Mouse (Mus musculus) kidney, embryonic 14.5 days (tissue): ENCODE results near the gene Slc22a12. TPM values are rescaled to one million over a fixed set of nuclear protein-coding genes. Genes with fewer than 3 reads are reported as not detected.

ENCODE experiments used
- ATAC-seq: fragments of 200-750 bp; cut with Nextera tagmentation; 2 replicates; pipeline ENCODE4 v1.8.0; 2017; ENCODE audit warnings: moderate number of reproducible peaks, mild to moderate bottlenecking, moderate TSS enrichment, moderate library complexity; ENCODE audit not compliant: low FRiP score, low TSS enrichment
- H3K27ac ChIP-seq: fragments of 300-500 bp; sonication (generic); 2 replicates; pipeline ENCODE4 v1.5.1; 2014; ENCODE audit warnings: low read depth, mild to moderate bottlenecking, low read length, moderate library complexity, mixed read lengths
- H3K27me3 ChIP-seq: fragments of 300-500 bp; sonication (generic); 2 replicates; pipeline ENCODE4 v1.6.1; 2014; ENCODE audit warnings: mild to moderate bottlenecking, low read length; ENCODE audit not compliant: control insufficient read depth, insufficient read depth
- H3K36me3 ChIP-seq: fragments of 300-500 bp; sonication (generic); 2 replicates; pipeline ENCODE4 v1.6.1; 2014; ENCODE audit warnings: low read length, mixed read lengths; ENCODE audit not compliant: control insufficient read depth, insufficient read depth
- H3K4me1 ChIP-seq: fragments of 300-500 bp; sonication (generic); 2 replicates; pipeline ENCODE4 v1.6.1; 2014; ENCODE audit warnings: low read length, mixed read lengths; ENCODE audit not compliant: control insufficient read depth, insufficient read depth
- H3K4me2 ChIP-seq: fragments of 300-500 bp; sonication (generic); replicated peaks from 2 replicates; pipeline ENCODE4 v1.6.1; 2014; ENCODE audit warnings: low read depth, mild to moderate bottlenecking, low read length
- H3K4me3 ChIP-seq: fragments of 300-500 bp; sonication (generic); 2 replicates; pipeline ENCODE4 v1.5.1; 2014; ENCODE audit warnings: mild to moderate bottlenecking, low read length
- H3K9ac ChIP-seq: fragments of 300-500 bp; sonication (generic); 2 replicates; pipeline ENCODE4 v1.6.1; 2014; ENCODE audit warnings: low read depth, mild to moderate bottlenecking, low read length, moderate library complexity
- H3K9me3 ChIP-seq: fragments of 300-500 bp; sonication (generic); 2 replicates; pipeline ENCODE4 v1.6.1; 2016; ENCODE audit warnings: low read length; ENCODE audit not compliant: control insufficient read depth
- WGBS: fragments of 180-500 bp; shearing (Covaris S2); extraction: QIAGEN DNeasy Blood & Tissue Kit; methylation state at CpG from one replicate; pipeline ENCODE4 v1.1.7; 2014; 5-methylcytosine and 5-hydroxymethylcytosine counted together
- polyA plus RNA-seq: library from polyadenylated mRNA; unstranded; fragments of >200 nt; fragmentation: Nextera tagmentation; extraction: Ambion mirVana; gene quantifications from 2 replicates; pipeline ENCODE4 v1.2.1, GENCODE M21; 2014

The Slc22a12 gene
- polyA plus RNA-seq, 1 experiment from 2014 or later, result 1.8 TPM

DNA sequence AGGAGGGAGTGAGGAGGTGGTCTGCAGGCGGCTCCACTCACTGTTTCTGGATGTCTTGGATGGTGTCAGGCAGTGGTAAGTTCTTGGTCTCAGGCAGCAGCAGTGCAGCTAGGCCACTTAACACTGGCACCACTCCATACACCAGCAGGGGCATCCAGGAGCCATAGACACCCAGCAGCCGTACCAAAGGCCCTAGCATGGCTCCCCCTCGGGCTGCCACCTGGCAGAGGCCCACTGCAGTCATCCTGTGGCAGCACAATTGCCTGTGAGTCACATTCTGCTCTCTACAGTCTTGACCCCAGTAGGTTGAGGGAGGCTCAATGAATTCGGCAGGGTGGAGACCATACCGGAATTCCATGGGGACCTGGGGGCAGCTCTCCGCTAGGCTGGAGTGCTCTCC lies 6.1 kb downstream of the Slc22a12 start:
- Histone ChIP-seq H3K9ac (no peak overlapping the region), H3K4me2 (no peak overlapping the region), H3K27me3 (peaks cover 4% of the 10 kb centered on the region), H3K36me3 (no peaks in the 10 kb centered on the region), H3K4me1 (peaks cover 12% of the 10 kb centered on the region; the same call in 1 of the 2 replicates), H3K9me3 (no peaks in the 10 kb centered on the region), H3K27ac (no peak overlapping the region), H3K4me3 (no peak overlapping the region)
- 78% methylated on average over 6 of the region's 6 CpGs for WGBS
- ATAC-seq, result no peak

DNA sequence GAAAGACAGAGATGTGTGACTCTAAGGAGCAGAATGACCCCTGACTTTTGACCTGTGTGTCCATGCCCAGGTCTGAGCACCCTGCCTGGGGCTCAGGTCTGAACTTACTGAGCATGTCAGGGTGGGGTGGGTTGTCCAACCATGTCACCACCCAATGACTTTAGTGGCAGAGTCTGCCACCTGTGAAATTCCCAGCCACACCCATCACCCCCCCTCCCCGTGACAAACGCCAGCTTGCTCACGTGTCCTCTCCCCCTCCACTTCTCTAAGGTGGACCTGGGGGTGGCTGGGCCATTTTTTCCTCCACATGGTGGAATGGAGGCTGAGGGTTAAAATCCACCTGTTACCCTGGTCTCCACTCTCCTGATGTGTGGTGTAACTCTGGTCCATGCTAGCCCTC lies 6.6 kb downstream of the Slc22a12 start:
- Histone ChIP-seq H3K4me2 (no peak overlapping the region), H3K9me3 (no peaks in the 10 kb centered on the region), H3K9ac (no peak overlapping the region), H3K36me3 (no peaks in the 10 kb centered on the region), H3K4me3 (no peak overlapping the region), H3K27me3 (peaks cover 8% of the 10 kb centered on the region), H3K4me1 (peaks cover 12% of the 10 kb centered on the region; the same call in 1 of the 2 replicates), H3K27ac (no peak overlapping the region)
- 62% methylated on average over 3 of the region's 3 CpGs for WGBS
- ATAC-seq, result no peak

DNA sequence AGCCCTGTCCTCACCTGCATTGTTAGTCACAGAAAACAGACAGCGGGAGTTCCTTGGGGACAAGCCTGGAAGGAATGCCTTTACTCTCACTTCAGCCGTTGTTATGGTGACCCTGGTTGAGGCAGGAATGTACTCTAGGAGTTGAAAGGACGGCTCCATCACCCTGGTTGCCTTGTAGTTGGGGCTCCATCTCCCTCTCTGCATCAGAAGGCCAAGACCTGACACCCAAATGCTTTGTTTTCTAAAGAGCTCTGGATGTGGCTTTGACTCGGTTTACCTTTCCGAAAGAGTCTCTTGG lies 8.8 kb downstream of the Slc22a12 start:
- no peak overlapping the region for H3K4me3 ChIP-seq
- peaks cover 11% of the 10 kb centered on the region for H3K27me3 ChIP-seq
- no peak overlapping the region for H3K27ac ChIP-seq
- no peaks in the 10 kb centered on the region for H3K36me3 ChIP-seq
- no peak for ATAC-seq
- H3K4me2 ChIP-seq, result no peak overlapping the region
- H3K9me3 ChIP-seq, result no peaks in the 10 kb centered on the region
- H3K4me1 ChIP-seq, result peaks cover 12% of the 10 kb centered on the region
- 73% methylated on average over 5 of the region's 5 CpGs for WGBS
- H3K9ac ChIP-seq, result no peak overlapping the region

DNA sequence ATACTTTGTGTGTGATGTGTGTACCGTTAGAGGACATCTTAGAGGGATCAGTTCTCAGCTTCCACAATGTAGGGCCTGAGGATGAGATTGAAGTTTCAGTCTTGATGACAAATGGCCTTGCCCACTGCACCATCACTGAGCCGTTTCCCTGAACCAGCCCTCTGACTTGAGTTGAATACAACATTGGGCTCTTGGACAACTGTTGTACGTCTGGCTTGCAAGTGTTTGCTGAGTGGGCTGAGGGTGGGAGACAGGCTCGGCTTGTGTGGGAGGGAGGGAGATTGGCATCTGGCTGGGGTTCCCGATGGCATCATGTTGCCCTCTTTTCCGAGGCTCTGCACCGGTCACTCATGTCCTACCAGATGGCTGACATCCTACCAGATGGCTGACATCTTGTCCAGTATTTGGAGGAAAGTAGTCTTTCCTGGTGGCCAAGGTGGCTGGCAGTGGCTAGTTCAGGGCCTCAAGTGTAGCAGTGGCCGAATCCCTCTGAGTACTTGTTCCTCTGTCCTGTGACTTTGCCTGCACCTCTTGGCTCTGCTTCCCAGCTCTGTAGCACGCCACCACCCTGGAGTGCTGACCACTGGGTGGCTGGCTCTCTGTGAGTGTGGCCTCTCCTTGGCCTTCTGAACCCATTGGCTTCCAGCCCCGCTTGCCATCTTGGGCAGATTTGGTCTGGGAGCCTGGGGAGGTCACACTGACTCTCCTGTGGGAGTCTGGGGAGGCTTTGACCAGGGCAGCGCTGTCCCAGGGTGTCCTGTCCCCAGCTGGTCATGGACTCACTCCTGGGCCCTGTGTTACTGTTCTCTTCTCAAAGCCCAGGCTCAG lies 9.3 kb downstream of the Slc22a12 start:
- H3K9ac ChIP-seq, result no peak overlapping the region
- H3K4me3 ChIP-seq, result no peak overlapping the region
- H3K36me3 ChIP-seq, result no peaks in the 10 kb centered on the region
- 55% methylated on average over 11 of the region's 11 CpGs for WGBS
- no peak overlapping the region for H3K27ac ChIP-seq
- no peak for ATAC-seq
- H3K4me1 ChIP-seq, result peaks cover 17% of the 10 kb centered on the region
- H3K9me3 ChIP-seq, result no peaks in the 10 kb centered on the region
- H3K27me3 ChIP-seq, result peaks cover 11% of the 10 kb centered on the region
- H3K4me2 ChIP-seq, result no peak overlapping the region

DNA sequence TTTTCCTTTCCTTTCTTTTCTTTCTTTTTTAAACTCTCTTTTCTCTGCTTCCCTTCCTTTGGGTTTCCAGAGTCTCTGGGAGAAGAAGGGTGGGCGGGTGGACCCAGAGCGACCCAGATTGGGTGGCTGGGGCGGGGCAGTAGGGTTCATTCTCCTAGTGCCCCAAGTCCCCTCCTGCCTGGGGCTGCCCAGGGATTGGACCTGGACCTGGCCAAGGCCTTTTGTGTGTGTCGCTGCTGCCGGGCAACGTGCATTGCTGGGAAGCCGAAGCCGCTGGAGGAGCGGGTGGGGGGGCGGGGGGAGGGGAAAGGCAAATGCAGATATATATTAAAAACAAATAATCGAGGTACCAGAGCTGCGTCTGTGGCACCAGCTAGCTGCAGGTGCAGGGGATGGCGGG lies 10.2 kb downstream of the Slc22a12 start:
- Histone ChIP-seq H3K27me3 (peaks cover 11% of the 10 kb centered on the region), H3K4me1 (peaks cover 25% of the 10 kb centered on the region)

DNA sequence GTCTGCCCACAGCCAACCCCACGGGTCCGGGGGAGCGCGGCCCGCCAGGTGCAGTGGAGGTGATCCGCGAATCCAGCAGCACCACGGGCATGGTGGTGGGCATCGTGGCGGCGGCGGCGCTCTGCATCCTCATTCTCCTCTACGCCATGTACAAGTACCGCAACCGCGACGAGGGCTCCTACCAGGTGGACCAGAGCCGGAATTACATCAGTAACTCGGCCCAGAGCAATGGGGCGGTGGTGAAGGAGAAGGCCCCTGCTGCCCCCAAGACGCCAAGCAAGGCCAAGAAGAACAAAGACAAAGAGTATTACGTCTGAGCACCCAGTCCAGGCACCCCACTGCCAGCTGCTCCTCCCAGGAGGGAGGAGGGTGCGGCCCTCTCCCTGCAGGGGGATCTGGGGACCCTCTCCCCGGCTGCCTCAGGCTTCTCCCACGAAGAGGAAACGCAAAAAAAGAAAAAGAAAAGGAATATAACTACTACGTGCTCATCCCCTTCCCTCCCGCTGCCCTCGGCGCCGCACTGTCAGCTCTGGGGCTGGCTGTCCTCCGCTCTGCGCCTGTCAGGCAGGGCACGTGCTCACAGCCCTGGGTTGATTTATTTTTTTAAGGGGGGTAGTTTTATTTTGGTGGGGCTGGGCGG lies 10.9 kb downstream of the Slc22a12 start:
- peaks cover 25% of the 10 kb centered on the region for H3K4me1 ChIP-seq
- H3K4me2 ChIP-seq, result peak overlapping the region; percentile 86
- under 1% methylated on average over 36 of the region's 36 CpGs for WGBS
- H3K27ac ChIP-seq, result peak overlapping the region; percentile 63; the same call in 1 of the 2 replicates
- H3K4me3 ChIP-seq, result peak overlapping the region; percentile 48
- H3K36me3 ChIP-seq, result no peaks in the 10 kb centered on the region
- H3K9me3 ChIP-seq, result no peaks in the 10 kb centered on the region
- peaks cover 11% of the 10 kb centered on the region for H3K27me3 ChIP-seq
- peak overlapping the region; percentile 67 for H3K9ac ChIP-seq
- ATAC-seq, result peak; percentile 34; the same call in 1 of the 2 replicates

More for the DNA sequence above, 10.2 kb downstream of the Slc22a12 start:
- Histone ChIP-seq H3K9me3 (no peaks in the 10 kb centered on the region), H3K9ac (peak overlapping the region; percentile 67; the same call in 1 of the 2 replicates), H3K4me2 (peak overlapping the region; percentile 86), H3K4me3 (peak overlapping the region; percentile 48), H3K27ac (no peak overlapping the region), H3K36me3 (no peaks in the 10 kb centered on the region)
- WGBS, result 6% methylated on average over 13 of the region's 13 CpGs
- ATAC-seq, result no peak

DNA sequence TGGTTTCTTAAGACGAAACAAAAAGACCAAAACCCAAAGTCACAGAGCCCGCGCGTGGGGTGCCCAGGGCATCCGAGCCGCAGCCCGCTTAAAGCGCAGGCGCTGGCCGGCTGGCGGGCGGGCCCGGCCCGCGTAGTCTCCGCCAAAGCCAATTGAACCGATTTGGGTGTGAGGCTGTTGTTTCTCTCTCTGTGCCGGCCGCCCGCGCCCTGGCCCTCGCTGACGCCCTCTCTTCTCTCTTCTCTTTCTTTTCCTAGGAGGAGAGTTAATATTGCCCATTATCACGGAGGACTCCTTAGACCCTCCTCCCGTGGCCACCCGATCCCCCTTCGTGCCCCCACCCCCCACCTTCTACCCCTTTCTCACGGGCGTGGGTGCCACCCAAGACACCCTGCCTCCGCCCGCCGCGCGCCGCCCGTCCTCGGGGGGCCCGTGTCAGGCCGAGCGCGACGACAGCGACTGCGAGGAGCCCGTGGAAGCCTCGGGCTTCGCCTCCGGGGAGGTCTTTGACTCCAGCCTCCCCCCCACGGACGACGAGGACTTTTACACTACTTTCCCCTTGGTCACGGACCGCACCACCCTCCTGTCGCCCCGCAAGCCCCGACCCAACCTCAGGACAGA lies 11.7 kb downstream of the Slc22a12 start:
- peaks cover 25% of the 10 kb centered on the region for H3K4me1 ChIP-seq
- H3K27me3 ChIP-seq, result peaks cover 11% of the 10 kb centered on the region
- H3K4me3 ChIP-seq, result peak overlapping the region; percentile 48
- H3K9ac ChIP-seq, result peak overlapping the region; percentile 67
- no peak for ATAC-seq
- peak overlapping the region; percentile 86 for H3K4me2 ChIP-seq
- no peaks in the 10 kb centered on the region for H3K36me3 ChIP-seq
- WGBS, result under 1% methylated on average over 53 of the region's 56 CpGs
- no peaks in the 10 kb centered on the region for H3K9me3 ChIP-seq
- H3K27ac ChIP-seq, result peak overlapping the region; percentile 26; the same call in 1 of the 2 replicates

DNA sequence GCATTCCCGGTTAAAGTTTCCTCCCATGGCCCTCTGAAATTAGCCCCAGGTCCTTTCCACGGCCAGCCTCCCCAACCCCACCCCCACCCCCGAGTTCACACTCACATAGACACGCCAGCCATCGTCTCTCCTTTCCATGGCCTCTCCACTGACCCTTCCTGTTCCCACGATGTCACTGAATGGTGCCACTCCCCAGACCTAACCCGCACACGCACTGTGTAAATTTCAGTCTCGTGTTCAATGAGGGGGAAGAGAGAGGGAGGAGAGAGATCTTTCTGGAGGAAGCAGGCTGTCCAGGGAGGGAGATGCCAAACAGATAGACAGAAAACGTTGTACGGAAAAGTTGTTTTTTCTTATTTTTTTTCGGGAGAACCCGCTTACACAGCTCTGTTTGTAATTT lies 12.5 kb downstream of the Slc22a12 start:
- no peaks in the 10 kb centered on the region for H3K36me3 ChIP-seq
- WGBS, result 13% methylated on average over 13 of the region's 13 CpGs
- no peak overlapping the region for H3K9ac ChIP-seq
- peak overlapping the region; percentile 86 for H3K4me2 ChIP-seq
- ATAC-seq, result no peak
- H3K9me3 ChIP-seq, result no peaks in the 10 kb centered on the region
- peak overlapping the region; percentile 37 for H3K27ac ChIP-seq
- peaks cover 25% of the 10 kb centered on the region for H3K4me1 ChIP-seq
- peaks cover 11% of the 10 kb centered on the region for H3K27me3 ChIP-seq
- H3K4me3 ChIP-seq, result peak overlapping the region; percentile 7; the same call in 1 of the 2 replicates
